Mouse (Mus musculus) CD4-positive naive resting alpha-beta T cell, adult 76 days (primary cell): ENCODE data around the gene Rap1gds1. TPM values are rescaled to one million over a fixed set of nuclear protein-coding genes. Genes with fewer than 3 reads are reported as not detected.

Experiments
- total RNA-seq: library from RNA; stranded (reverse); gene quantifications from one replicate; pipeline ENCODE4 v1.2.4, GENCODE M21; 2023

Gene Rap1gds1
- total RNA-seq = 87.7 TPM

DNA sequence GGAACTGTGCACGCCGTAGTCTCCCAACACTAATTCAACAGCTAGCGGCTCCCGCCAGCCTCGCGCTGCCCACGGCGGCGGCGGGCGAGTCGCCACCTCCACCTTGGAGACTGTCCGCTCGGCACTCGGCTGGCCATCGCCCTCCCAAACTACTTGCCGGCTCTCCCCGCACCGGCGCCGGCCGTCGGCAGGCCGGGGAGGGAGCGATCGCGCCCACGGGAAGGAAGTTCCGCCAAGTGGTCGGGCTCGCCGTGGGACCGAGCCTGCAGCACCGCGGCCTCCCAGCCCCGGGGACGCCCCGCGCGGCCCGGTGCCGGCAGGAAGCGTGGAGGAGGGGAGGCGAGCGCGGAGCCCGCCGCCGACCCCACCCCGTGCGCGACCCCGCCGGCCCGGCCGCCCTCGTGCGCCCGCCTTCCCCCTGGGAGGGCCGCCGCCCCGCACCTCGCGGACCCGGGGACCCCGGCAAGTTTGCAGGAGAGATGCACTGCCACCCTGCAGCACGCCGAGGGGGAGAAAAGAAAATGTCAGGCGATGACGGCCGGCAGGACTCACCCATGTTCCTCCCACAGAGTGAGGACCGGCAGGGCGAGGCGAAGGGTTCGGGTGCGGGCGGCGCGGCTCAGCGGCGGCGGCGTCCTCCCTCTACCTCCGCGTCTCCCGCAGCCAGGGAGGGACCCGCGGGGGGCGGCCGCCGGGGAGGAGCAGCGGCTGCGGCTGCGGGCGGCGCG, at the start of gene Rap1gds1:
Rap1gds1 (minus strand) TSS at position 718 of the 728 bp plus-strand sequence.

Other genes starting within 250 kb of the Rap1gds1 start
- not detected for gene Stpg2, start 130.5 kb upstream of the Rap1gds1 start, total RNA-seq